Mouse (Mus musculus) liver, adult 2 months (tissue): ENCODE data around the gene Tshr.

Experiments used
- CTCF ChIP-seq: fragments of 200-500 bp; IDR thresholded peaks from 2 replicates; pipeline ENCODE4 v1.5.1; 2011; ENCODE audit warnings: low read depth, low read length, control low read depth
- POLR2A ChIP-seq: fragments of 200-500 bp; IDR thresholded peaks from 2 replicates; pipeline ENCODE4 v1.6.1; 2011; ENCODE audit warnings: low read length, control low read depth; ENCODE audit not compliant: insufficient read depth; ENCODE audit errors: extremely low read depth

GRCm38 (mm10) chr12:91585206-91585605 is 200.8 kb downstream of the Tshr start:
- no peak for TF ChIP-seq CTCF
- TF ChIP-seq POLR2A, result no peak
